Comparison of ENCODE assay signal across 37 mouse cellular contexts in genomic region chr13:110230046-110230445, GRCm38 (mm10). TPM values are rescaled to one million over a fixed set of nuclear protein-coding genes. Genes with fewer than 3 reads are reported as not detected.
DNase-seq lines count a peak whose midpoint lies in the region; ATAC-seq and TF ChIP-seq lines count a peak whose summit lies in the region.
"Had no signal": no experiment of that assay in that cellular context is flagged by ENCODE, and none has a peak within 500 bp of the region (broad histone marks: within the 10 kb centered on the region; RNA-seq: fewer than 3 reads in every experiment).

No protein-coding gene starts in this region.

- H3K36me3 ChIP-seq in C2C12 (ENCODE audit: control insufficient read depth, insufficient read depth), result no peaks in the 10 kb centered on the region
- H3K36me3 ChIP-seq: embryonic facial prominence, embryonic 13.5 days; forebrain, embryonic 12.5 days; G1E; heart, embryonic 10.5 days; heart, embryonic 15.5 days; limb, embryonic 12.5 days; liver, embryonic 15.5 days had no signal

- H3ac ChIP-seq in C2C12 (ENCODE audit: control insufficient read depth, insufficient read length, low read depth), result no peak overlapping the region

- H3K79me3 ChIP-seq in C2C12 (ENCODE audit: low read depth), result no peaks in the 10 kb centered on the region

- no peak for ATAC-seq in cerebellum, adult (ENCODE audit: insufficient number of reproducible peaks, low FRiP score, low TSS enrichment)
- no peak for ATAC-seq in activated CD4-positive, CD25-positive, alpha-beta regulatory T cell, adult 4 months
- ATAC-seq: intestine, postnatal 0 days had no signal

- DNase-seq in lung, adult 18-20 months, result peak; percentile 6 to 19
- DNase-seq in lung, postnatal 10 days, result no peak
- DNase-seq in 3134 (ENCODE audit: extremely low read depth, insufficient read length, low spot score), result peak; percentile 46
- peak; percentile 71 for DNase-seq in brain, adult 2 months (ENCODE audit: low read depth, low spot score)
- no peak for DNase-seq in adrenal gland, adult 2 months
- DNase-seq: adrenal gland, postnatal 10 days; cerebellum, adult 18-20 months; cerebellum, postnatal 10 days; gastrocnemius, postnatal 25 days; heart, adult 11 months; kidney, postnatal 14 days; midbrain, embryonic 14.5 days; right cerebral cortex, postnatal 4 days; thymus, adult 2 months; thymus, postnatal 4 days had no signal

- no peak for TF ChIP-seq CTCF in C2C12 (IDR thresholded peaks at IDR 0.05; ENCODE audit: control insufficient read depth, insufficient read depth, insufficient read length)

- H3K27me3 ChIP-seq in C2C12 (ENCODE audit: control insufficient read depth, insufficient read depth, insufficient read length), result no peaks in the 10 kb centered on the region
- H3K27me3 ChIP-seq: embryonic facial prominence, embryonic 13.5 days; forebrain, embryonic 12.5 days; heart, embryonic 15.5 days; limb, embryonic 12.5 days; liver, embryonic 15.5 days; megakaryocyte, embryonic 14.5 days; neural tube, embryonic 15.5 days had no signal

- H3K79me2 ChIP-seq in C2C12 (ENCODE audit: control insufficient read depth, insufficient read depth), result no peaks in the 10 kb centered on the region

- H3K4me3 ChIP-seq in C2C12 (ENCODE audit: insufficient read depth, poor library complexity, severe bottlenecking), result no peak overlapping the region
- H3K4me3 ChIP-seq: embryonic facial prominence, embryonic 13.5 days; erythroblast, embryonic 14.5 days; forebrain, embryonic 12.5 days; heart, embryonic 10.5 days; heart, embryonic 15.5 days; layer of hippocampus, adult 2 months; left cerebral cortex, adult 2 months; limb, embryonic 12.5 days; liver, embryonic 15.5 days; megakaryocyte, embryonic 14.5 days; neural tube, embryonic 15.5 days had no signal

TF ChIP-seq in C2C12, 6 proteins besides CTCF, POLR2A, EP300 and RAD21:
- TF ChIP-seq FOSL1 (IDR thresholded peaks at IDR 0.05; ENCODE audit: insufficient read depth, low read length, poor library complexity, severe bottlenecking) (peak; percentile 79), MYOD1 (IDR thresholded peaks at IDR 0.05; ENCODE audit: control insufficient read depth, insufficient read length, low read depth) (no peak), MYOG (IDR thresholded peaks at IDR 0.05; ENCODE audit: control insufficient read depth, extremely low read depth, insufficient read length) (no peak), MAX (IDR thresholded peaks at IDR 0.05) (no peak), CEBPB (IDR thresholded peaks at IDR 0.05; ENCODE audit: low read depth) (peak; percentile 47), USF1 (IDR thresholded peaks at IDR 0.05; ENCODE audit: low read depth) (no peak)
TF ChIP-seq in C2C12: peak in this region for 2.

RNA-seq across cellular contexts. Expression of gene Rab3c, which starts 50.8 kb away (rescaled TPM):
- 0.16 TPM for polyA plus RNA-seq in C2C12 (2012; fragmentation: generic; extraction: Trizol)
- total RNA-seq in adrenal gland, adult 2 months (2021), result 10 to 100 TPM; 25.7 to 38.3 TPM
- polyA plus RNA-seq in adrenal gland, adult 2 months (2012; rRNA removed), result 1.9 and 2.4 TPM in 2 replicates
- polyA plus RNA-seq in activated CD4-positive, CD25-positive, alpha-beta regulatory T cell, adult 4 months (2017; shearing (Covaris generic)), result not detected
- total RNA-seq: common myeloid progenitor, adult 5-6 weeks; gastrocnemius, adult 18-20 months; gastrocnemius, postnatal 25 days; monocyte, adult 5-6 weeks had no signal
- polyA plus RNA-seq: erythroblast, embryonic 14.5 days; G1E; kidney, embryonic 14.5 days; liver, adult 2 months; spleen, adult 2 months; thymus, adult 2 months had no signal

Comparison
In these comparisons a context has a peak if more than half of its experiments do, and no peak if none do; other contexts are left out.
1. DNase-seq: peak in lung, adult 18-20 months (2 of 2), 3134 (single experiment) and brain, adult 2 months (single experiment); none in lung, postnatal 10 days (single experiment) and adrenal gland, adult 2 months (single experiment).